Mouse (Mus musculus): Measurements from ENCODE around the gene Dlg2.

DNA sequence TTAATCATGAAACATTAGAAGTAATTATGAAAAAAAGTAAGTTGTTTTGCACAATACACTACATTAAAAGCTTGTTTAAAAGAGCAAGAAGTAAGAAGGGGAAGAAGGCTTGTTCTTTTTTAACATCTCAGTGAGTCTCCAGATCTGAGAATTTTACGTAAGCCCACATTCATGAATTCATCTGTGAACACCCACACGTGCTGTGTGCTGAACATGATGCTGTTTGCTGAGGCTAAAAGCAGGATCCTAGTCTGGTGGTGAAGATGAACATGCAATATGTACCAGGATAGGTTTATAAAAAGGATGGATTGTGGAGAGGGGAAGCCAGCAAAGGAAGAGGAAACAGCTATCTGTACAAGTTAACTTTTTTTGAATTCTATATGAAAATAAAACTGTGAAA is 819.7 kb downstream of the Dlg2 start:
- TF ChIP-seq CTCF (IDR thresholded peaks at IDR 0.05; ENCODE audit: borderline replicate concordance, extremely low read depth, insufficient read depth, insufficient read length) (no peak), POLR2A (IDR thresholded peaks at IDR 0.05; ENCODE audit: borderline replicate concordance, extremely low read depth, insufficient read depth, insufficient read length, poor library complexity, severe bottlenecking) (no peak)

All from brain, embryonic 14.5 days (tissue).